In genomic region chr6:48444310-48445180, GRCm38 (mm10) we compare ENCODE assay signal across 8 mouse cellular contexts. TPM values are rescaled to one million over a fixed set of nuclear protein-coding genes. Genes with fewer than 3 reads are reported as not detected.
A peak's percentile ranks its signal among the peaks of the same experiment; 100 is the strongest.
DNase-seq lines count a peak whose midpoint lies in the region; ATAC-seq and TF ChIP-seq lines count a peak whose summit lies in the region.

No protein-coding gene starts in this region.

- peaks cover 5% of the 10 kb centered on the region; the same call in 1 of the 2 replicates for H3K4me1 ChIP-seq in spleen, adult 2 months (ENCODE audit: control insufficient read depth, insufficient read depth, insufficient read length)
- H3K4me1 ChIP-seq in intestine, embryonic 15.5 days (replicated peaks), result peaks cover 16% of the 10 kb centered on the region
- H3K4me1 ChIP-seq in liver, embryonic 11.5 days (replicated peaks; ENCODE audit: control insufficient read depth, insufficient read depth, low read length), result peaks cover 5% of the 10 kb centered on the region; the same call in 1 of the 2 replicates
- peaks cover 9% of the 10 kb centered on the region for H3K4me1 ChIP-seq in neural tube, embryonic 11.5 days (ENCODE audit: control insufficient read depth, insufficient read depth, low read length)

- TF ChIP-seq POLR2A in spleen, adult 2 months (IDR thresholded peaks at IDR 0.05; ENCODE audit: low read depth, low read length), result no peak

- intact Hi-C loops in gastrocnemius, postnatal 14 days (cut with DNase I; ENCODE audit: low total_unique reads), result no loop called here

- H3K27me3 ChIP-seq in spleen, adult 2 months (ENCODE audit: control insufficient read depth, insufficient read depth, low read length), result no peaks in the 10 kb centered on the region; the same call in 1 of the 2 replicates
- H3K27me3 ChIP-seq in intestine, embryonic 15.5 days (replicated peaks), result no peaks in the 10 kb centered on the region
- peaks cover 24% of the 10 kb centered on the region for H3K27me3 ChIP-seq in liver, embryonic 11.5 days (replicated peaks; ENCODE audit: control insufficient read depth, insufficient read depth, low read length)
- peaks cover 4% of the 10 kb centered on the region for H3K27me3 ChIP-seq in neural tube, embryonic 11.5 days (ENCODE audit: control insufficient read depth, insufficient read depth, low read length)

- no peaks in the 10 kb centered on the region for H3K9me3 ChIP-seq in intestine, embryonic 15.5 days
- peaks cover 3% of the 10 kb centered on the region; the same call in 1 of the 2 replicates for H3K9me3 ChIP-seq in liver, embryonic 11.5 days (ENCODE audit: control insufficient read depth, low read length)
- H3K9me3 ChIP-seq in neural tube, embryonic 11.5 days (ENCODE audit: control insufficient read depth, low read length), result no peaks in the 10 kb centered on the region

- peak overlapping the region; percentile 70 for H3K27ac ChIP-seq in spleen, adult 2 months (ENCODE audit: insufficient read depth, low read length)
- H3K27ac ChIP-seq in intestine, embryonic 15.5 days, result peak overlapping the region; percentile 95
- H3K27ac ChIP-seq in liver, embryonic 11.5 days (ENCODE audit: low read depth, low read length), result peak overlapping the region; percentile 77
- peak overlapping the region; percentile 80 for H3K27ac ChIP-seq in neural tube, embryonic 11.5 days (ENCODE audit: low read depth, low read length)

- ATAC-seq in common myeloid progenitor, adult 5-6 weeks (replicated peaks; ENCODE audit: low read depth, poor library complexity, severe bottlenecking), result peak; percentile 14
- peak; percentile 74 for ATAC-seq in intestine, embryonic 15.5 days
- peak; percentile 59 for ATAC-seq in liver, embryonic 11.5 days (replicated peaks; ENCODE audit: low FRiP score)
- ATAC-seq in neural tube, embryonic 11.5 days (ENCODE audit: insufficient read depth, low FRiP score, low TSS enrichment), result peak; percentile 70

- 2% methylated on average over 32 of the region's 34 CpGs for WGBS in spleen, adult 2 months
- under 1% methylated on average over 27 of the region's 34 CpGs for WGBS in intestine, embryonic 15.5 days
- WGBS in liver, embryonic 11.5 days, result 2% methylated on average over 32 of the region's 34 CpGs
- 1% methylated on average over 32 of the region's 34 CpGs for WGBS in neural tube, embryonic 11.5 days

- peak in 1 of 2 experiments; percentile 29 for DNase-seq in spleen, adult 2 months (ENCODE audit: low read depth in 1 of 2, low spot score in 2 of 2)
- no peak for DNase-seq in spleen, postnatal 14 days (ENCODE audit: low spot score in 2 of 2)
- DNase-seq in gastrocnemius, postnatal 14 days, result peak; percentile 80
- peak; percentile 77 for DNase-seq in liver, embryonic 11.5 days (ENCODE audit: low spot score)
- DNase-seq in neural tube, embryonic 11.5 days (ENCODE audit: low spot score), result peak; percentile 91
- peak; percentile 45 for DNase-seq in thymus, postnatal 25 days

- H3K4me2 ChIP-seq in intestine, embryonic 15.5 days (replicated peaks), result peak overlapping the region; percentile 80
- peak overlapping the region; percentile 84 for H3K4me2 ChIP-seq in liver, embryonic 11.5 days
- peak overlapping the region; percentile 98 for H3K4me2 ChIP-seq in neural tube, embryonic 11.5 days (ENCODE audit: low read depth)

- peak overlapping the region; percentile 76 for H3K4me3 ChIP-seq in spleen, adult 2 months (ENCODE audit: extremely low read depth, insufficient read depth, insufficient read length)
- peak overlapping the region; percentile 83 for H3K4me3 ChIP-seq in intestine, embryonic 15.5 days (replicated peaks)
- peak overlapping the region; percentile 64 for H3K4me3 ChIP-seq in liver, embryonic 11.5 days (ENCODE audit: low read depth, low read length)
- H3K4me3 ChIP-seq in neural tube, embryonic 11.5 days (ENCODE audit: low read depth, low read length), result peak overlapping the region; percentile 71

- H3K36me3 ChIP-seq in spleen, adult 2 months (ENCODE audit: control insufficient read depth, insufficient read depth, low read length), result 0 out of 2 replicates have a peak, but pooled peaks cover 2% of the 10 kb centered on the region
- H3K36me3 ChIP-seq in intestine, embryonic 15.5 days, result peaks cover 12% of the 10 kb centered on the region
- H3K36me3 ChIP-seq in liver, embryonic 11.5 days (ENCODE audit: control insufficient read depth, insufficient read depth, low read length), result no peaks in the 10 kb centered on the region; the same call in 1 of the 2 replicates
- H3K36me3 ChIP-seq in neural tube, embryonic 11.5 days (ENCODE audit: control insufficient read depth, insufficient read depth, low read length), result peaks cover 2% of the 10 kb centered on the region

- no peak for TF ChIP-seq CTCF in spleen, adult 2 months (IDR thresholded peaks at IDR 0.05; ENCODE audit: extremely low read depth, insufficient read depth, insufficient read length, insufficient replicate concordance)

- peak overlapping the region; percentile 92 for H3K9ac ChIP-seq in intestine, embryonic 15.5 days
- H3K9ac ChIP-seq in liver, embryonic 11.5 days (ENCODE audit: low read depth, low read length), result peak overlapping the region; percentile 61
- H3K9ac ChIP-seq in neural tube, embryonic 11.5 days (ENCODE audit: low read length), result peak overlapping the region; percentile 83

RNA-seq across cellular contexts. Expression of gene Zfp467, which starts 1.1 kb away (rescaled TPM):
- polyA plus RNA-seq in spleen, adult 2 months (2012; rRNA removed), result 14.9 and 16.1 TPM in 2 replicates
- total RNA-seq in common myeloid progenitor, adult 5-6 weeks (2017), result 1.8 and 2.8 TPM in 2 replicates
- total RNA-seq in gastrocnemius, postnatal 14 days (2021), result 10 to 100 TPM; 15.9 to 16.5 TPM
- polyA plus RNA-seq in intestine, embryonic 15.5 days (2015; fragmentation: Nextera tagmentation; extraction: Ambion mirVana), result 17.2 and 18.4 TPM in 2 replicates
- 5.3 and 6.9 TPM in 2 replicates for polyA plus RNA-seq in liver, embryonic 11.5 days (2014; fragmentation: Nextera tagmentation; extraction: Ambion mirVana)
- 11.4 and 14.4 TPM in 2 replicates for polyA plus RNA-seq in neural tube, embryonic 11.5 days (2014; fragmentation: Nextera tagmentation; extraction: Ambion mirVana)

RNA-seq across cellular contexts. Expression of gene Sspo, which starts 3.5 kb away (rescaled TPM):
- polyA plus RNA-seq in spleen, adult 2 months (2012; rRNA removed), result 2.9 and 4.2 TPM in 2 replicates
- not detected in 2 replicates for total RNA-seq in common myeloid progenitor, adult 5-6 weeks (2017)
- total RNA-seq in gastrocnemius, postnatal 14 days (2021), result 1 to 10 TPM in 1 of 2 experiments, under 1 TPM in 1; 0.16 to 1.1 TPM
- 0.54 and 1.1 TPM in 2 replicates for polyA plus RNA-seq in intestine, embryonic 15.5 days (2015; fragmentation: Nextera tagmentation; extraction: Ambion mirVana)
- 0.05 and 0.16 TPM in 2 replicates for polyA plus RNA-seq in liver, embryonic 11.5 days (2014; fragmentation: Nextera tagmentation; extraction: Ambion mirVana)
- polyA plus RNA-seq in neural tube, embryonic 11.5 days (2014; fragmentation: Nextera tagmentation; extraction: Ambion mirVana), result 0.15 and 0.34 TPM in 2 replicates

RNA-seq across cellular contexts. Expression of gene Krba1, which starts 49.2 kb away (rescaled TPM):
- 10.6 and 13.8 TPM in 2 replicates for polyA plus RNA-seq in spleen, adult 2 months (2012; rRNA removed)
- 4.8 and 6.6 TPM in 2 replicates for total RNA-seq in common myeloid progenitor, adult 5-6 weeks (2017)
- total RNA-seq in gastrocnemius, postnatal 14 days (2021), result 10 to 100 TPM in 1 of 2 experiments, 1 to 10 TPM in 1; 8.7 to 11.0 TPM
- polyA plus RNA-seq in intestine, embryonic 15.5 days (2015; fragmentation: Nextera tagmentation; extraction: Ambion mirVana), result 14.2 and 17.5 TPM in 2 replicates
- 7.8 and 10.1 TPM in 2 replicates for polyA plus RNA-seq in liver, embryonic 11.5 days (2014; fragmentation: Nextera tagmentation; extraction: Ambion mirVana)
- polyA plus RNA-seq in neural tube, embryonic 11.5 days (2014; fragmentation: Nextera tagmentation; extraction: Ambion mirVana), result 18.0 and 22.9 TPM in 2 replicates

Comparison
In these comparisons a context has a peak if more than half of its experiments do, and no peak if none do; other contexts are left out.
1. DNase-seq: peak in gastrocnemius, postnatal 14 days (single experiment), liver, embryonic 11.5 days (single experiment), neural tube, embryonic 11.5 days (single experiment) and thymus, postnatal 25 days (single experiment); none in spleen, postnatal 14 days (0 of 2).
2. ATAC-seq: peak in every context shown above with its lines; median percentile 74 in intestine, embryonic 15.5 days; 70 in neural tube, embryonic 11.5 days; 59 in liver, embryonic 11.5 days; 14 in common myeloid progenitor, adult 5-6 weeks.
3. Peak in every context shown above with its lines, with median percentiles within 50 percentile points of each other: H3K27ac ChIP-seq, H3K4me3 ChIP-seq, H3K4me2 ChIP-seq and H3K9ac ChIP-seq.